Mouse (Mus musculus) urinary bladder, postnatal 25 days (tissue): Measurements from ENCODE around the gene Hspb8.
"Not testable (repeated sequence)": the region's sequence is repeated elsewhere in the genome, so short reads cannot be mapped to it uniquely, and the experiment has no call there.

Experiments used
- DNase-seq: peaks from one replicate; pipeline ENCODE4 v3.0.0; 2022; ENCODE audit warnings: low spot score

Hspb8 gene

DNA sequence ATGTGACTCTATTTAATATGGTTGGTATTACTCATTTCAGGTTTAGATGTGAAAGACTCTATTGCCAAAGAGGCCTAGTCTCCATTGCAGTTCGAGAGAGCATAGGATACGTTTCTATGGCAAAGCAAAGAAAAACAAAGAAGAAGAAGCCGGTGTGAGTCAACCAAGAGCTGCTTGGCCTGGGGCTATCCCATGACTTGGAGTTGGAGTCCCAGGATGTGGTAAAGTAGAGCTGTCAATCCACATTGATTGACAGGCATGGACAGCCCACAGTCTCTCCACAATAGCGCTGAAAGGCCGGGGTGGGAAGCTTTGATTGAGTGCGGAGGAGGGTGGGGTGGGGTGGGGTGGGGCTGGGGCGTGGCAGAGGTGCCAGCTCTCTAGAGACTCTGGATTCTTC, 10.2 kb upstream of the Hspb8 start:
- DNase-seq = no peak

DNA sequence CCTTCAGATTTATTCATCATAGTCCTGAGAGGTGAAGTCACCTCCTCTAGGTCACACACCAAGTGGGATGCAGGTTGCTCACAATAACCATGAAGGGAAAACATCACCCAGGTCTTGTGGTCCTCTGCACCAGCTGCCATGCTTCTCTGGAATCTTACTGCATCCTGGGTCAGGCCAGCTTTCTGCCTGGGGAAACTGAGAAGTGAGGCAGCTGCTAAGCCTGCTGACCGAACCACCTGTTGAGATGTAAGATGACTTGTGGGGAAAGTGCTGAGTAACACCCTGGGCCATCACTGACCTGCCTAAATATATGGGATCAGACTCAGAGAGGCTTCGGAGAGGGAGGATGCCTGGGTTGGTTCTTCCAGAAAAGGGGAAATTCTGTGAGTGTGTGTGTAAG, 4.0 kb upstream of the Hspb8 start:
- no peak for DNase-seq

DNA sequence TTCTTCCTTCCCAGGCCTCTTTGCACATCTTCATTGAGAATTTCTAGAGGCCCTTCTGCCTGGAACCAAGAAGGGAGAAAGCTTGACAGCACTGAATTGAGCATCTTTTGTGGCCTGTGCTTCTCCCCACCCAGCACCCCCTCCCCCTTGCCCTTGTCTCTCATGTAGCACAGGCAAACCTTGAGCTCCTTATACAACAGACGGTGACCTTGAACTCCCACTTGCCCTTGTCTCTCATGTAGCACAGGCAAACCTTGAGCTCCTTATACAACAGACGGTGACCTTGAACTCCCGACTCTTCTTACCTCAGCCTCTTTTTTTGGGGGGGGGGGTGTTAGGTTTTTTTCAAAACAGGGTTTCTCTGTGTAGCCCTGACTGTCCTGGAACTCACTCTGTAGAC, 3.0 kb upstream of the Hspb8 start:
- DNase-seq = not testable (repeated sequence)

DNA sequence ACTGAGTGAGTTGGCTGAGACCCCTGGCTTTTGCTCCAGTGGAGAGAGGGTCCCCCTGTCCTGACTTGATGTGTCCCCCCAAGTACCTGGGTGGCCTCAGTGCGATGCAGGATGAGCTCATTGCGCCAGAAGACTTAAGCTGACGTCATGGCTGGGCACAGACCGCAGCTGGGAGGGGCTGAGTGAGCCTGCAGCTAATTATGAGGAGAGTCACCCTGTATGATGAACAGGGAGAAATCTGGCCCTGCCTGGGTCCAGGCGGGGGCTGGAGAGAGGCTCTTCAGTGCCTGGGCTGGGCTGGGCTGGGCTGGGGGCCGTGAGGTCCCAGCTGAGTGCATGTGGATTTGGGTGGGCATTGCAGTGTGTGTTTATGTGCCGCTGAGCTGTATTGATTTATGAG, 2.6 kb upstream of the Hspb8 start:
- peak; percentile 54 for DNase-seq

DNA sequence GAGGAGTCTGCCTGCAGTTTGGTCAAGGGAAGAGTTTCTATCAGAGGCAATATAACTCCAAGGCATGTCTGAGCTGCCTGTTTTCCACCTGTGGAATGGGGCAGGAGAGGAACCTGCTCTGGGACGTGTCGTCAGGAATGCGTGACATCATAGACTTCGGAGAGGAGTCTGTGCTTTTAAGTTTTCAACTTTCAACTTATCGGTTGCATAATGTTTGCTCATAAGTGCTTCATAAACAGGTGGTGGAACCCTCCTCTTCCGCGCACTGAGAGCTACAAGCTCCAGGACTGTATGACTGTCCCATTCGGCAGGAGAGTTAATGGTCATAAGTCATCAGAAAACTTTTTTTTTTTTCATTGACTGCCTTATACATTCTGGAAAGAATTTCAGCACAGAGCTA, 1.1 kb upstream of the Hspb8 start:
- no peak for DNase-seq

DNA sequence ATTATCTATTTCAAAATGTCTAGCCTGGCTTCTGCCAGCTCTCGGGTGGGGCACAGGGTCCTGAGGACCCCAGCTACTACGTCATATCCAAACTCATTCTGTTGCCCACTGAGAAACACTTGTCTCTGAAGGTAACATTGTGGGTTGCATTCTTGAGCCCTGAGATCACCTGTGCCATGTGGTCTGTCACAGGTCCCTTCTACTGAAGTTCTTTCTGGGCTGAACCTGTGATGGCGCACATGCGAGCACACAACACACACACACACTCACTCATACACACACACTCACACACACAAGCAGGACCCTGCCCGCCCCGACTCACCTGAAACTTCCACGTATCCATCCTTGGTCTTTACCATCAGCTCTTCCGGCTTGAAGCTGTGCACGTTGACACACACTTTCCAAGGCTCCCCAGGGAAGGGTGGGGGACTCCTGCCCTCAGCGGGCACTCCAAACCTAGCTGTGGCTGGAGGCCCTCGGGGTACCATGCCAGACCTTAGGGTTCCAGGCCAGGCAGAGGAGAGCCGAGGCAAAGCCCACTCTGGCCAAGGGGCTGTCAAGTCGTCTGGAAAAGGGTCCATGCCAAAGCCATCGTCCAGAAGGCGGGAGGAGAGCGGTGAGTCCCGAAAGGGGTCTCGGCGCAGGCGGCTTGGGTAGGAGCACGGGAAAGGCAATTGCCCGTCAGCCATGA, 728 bp downstream of the Hspb8 start:
- DNase-seq = no peak

DNA sequence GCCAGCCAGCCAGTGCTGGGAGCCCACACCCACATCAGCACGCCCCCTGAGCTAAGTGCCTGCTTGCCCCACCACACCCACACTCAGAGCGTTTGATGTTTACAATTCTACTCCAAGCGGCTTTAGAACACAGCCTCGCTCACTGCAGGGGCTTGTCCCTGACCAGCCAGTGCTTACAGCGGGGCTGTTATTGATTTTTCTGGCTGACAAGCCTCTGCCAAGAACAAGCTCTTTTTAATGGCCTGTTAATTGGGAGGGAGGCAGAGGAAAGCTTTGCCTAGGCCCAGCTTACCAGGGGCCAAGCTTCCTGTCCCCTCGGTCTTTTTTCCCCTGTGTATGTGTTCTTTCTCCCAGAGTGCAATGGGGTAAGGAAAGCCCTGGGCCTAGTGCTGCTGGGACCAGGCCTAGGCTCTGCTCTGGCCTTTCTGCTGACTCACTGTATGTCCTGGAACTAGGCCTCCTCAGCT, 1.9 kb downstream of the Hspb8 start:
- DNase-seq = no peak

DNA sequence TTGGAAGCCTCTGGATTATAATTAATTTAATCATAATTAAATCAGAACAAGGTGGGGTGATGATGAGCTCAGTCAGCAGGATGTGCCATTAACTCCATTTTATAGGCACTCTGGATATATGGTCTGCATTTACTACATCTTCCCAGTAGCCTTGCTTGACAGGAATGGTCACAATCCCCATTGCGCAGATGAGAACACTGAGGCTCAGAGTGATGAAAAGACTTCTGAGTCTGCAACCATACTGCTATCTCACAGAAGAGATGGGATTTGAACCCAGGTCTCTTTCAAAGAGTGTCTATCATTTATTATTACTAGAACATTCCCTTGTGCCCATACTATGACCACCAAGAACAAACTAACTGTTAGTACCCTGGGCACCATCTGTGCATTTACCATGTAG, 2.5 kb downstream of the Hspb8 start:
- no peak for DNase-seq

DNA sequence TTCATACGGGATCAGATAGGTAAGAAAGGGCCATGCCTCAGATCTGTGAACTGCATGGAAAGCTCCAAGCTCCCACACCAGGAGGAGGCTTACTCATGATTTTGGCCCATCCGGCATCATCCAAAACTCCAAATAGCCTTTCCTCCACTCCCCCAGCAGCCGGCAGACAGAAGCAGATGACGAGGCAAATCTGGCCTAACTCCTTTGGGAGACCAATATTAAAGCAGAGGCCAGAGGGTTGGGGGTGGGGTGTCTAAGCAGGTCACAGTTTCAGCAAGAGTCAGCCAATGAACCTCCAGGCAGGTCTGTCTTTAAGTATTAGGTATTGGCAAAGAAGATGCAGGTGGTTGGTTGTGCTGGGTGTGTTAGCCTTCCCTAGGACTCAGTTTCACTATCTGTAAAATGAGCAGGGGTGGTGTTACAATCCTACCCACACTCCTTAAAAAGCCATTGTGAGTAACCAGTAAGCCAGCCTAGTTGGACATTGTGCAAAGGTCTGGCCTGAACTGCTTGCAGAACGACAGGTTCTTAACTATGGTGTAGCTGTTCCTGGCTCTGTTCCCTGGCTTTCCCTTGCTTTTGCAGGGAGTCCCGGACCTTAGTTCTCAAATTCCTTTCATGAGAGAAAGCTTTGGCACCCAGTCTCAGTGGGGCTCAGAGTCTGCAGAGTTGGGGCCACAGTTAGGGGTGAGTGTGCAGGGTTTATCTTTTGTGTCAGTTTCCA, 3.2 kb downstream of the Hspb8 start:
- no peak for DNase-seq

DNA sequence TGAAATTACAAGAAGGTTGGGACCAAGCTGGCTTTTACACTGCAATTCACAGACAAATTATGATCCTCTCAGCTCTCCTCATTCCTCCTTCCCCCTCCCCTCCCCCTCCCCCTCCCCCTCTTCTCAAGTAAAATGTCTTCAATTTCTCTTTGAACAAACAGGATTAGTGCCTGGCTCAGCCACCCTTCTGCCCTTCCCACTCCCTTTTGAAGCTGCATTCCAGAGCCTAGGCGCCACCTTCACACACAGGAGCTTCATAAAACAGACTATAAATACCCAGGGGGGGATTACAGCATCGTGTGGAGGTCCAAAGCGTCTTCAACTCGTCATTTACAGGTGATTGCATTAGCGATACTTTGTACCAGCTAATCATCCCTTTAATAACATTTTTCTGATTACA, 6.5 kb downstream of the Hspb8 start:
- no peak for DNase-seq

DNA sequence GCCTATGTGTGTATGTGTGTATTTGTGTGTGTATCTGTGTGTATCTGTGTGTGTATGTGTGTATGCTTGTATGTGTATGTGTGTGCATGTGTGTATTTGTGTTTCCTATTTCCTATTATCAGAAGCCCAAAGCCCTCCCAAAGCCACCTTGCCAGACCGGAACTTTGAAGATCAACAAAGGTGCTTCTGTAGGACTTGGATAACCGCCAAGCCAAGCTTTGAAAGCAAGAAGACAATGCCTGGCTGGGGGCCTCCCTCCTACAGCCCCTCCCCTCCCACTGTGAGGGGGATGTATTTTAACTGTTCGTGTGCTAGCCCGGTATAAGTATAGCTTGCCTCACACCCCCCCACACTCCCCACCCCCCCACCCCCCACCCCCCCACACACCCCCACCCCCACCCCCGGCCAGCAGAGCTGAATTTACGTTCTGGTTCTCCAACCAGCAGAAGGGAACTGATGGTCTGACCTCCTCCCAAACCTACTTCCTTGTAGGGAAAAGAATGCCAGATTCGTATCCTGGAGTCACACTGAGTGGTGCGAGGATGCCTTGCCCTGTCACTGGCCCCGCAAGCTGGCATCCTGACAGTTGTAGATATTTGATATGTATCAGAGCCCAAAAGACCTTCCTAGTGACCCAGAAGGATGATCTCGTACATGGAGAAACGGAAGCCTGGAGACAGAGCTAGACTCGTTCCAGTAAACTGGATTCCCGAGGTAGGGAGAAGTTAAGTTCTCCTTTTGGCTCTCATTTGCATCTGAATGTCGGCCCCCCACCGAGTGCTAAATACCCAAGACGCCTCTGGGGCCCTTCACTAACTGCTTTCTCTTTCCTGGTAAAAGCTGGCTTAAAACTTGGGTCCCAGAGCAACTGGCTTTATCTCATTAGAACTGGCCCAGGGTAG, 12.7 kb downstream of the Hspb8 start:
- no peak for DNase-seq

DNA sequence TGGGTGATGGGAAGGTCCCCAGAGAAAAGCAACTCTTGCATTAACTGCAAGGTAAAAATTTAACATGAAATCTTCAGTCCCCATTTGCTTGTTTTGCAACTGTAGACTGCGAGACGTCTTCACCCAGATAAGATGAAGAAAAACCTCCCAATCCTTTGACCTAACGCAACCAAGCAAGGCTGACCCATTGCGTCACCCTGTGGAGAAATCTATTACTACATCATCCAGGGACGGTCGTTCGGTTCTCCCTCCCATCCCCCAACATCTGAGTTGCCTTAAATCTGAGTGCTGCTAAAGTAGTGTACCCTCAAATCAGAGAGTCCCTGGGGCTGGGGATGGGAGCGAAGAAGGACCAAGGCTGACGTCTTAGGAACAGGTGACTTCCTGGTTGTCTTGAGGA, 13.7 kb downstream of the Hspb8 start:
- DNase-seq = no peak

DNA sequence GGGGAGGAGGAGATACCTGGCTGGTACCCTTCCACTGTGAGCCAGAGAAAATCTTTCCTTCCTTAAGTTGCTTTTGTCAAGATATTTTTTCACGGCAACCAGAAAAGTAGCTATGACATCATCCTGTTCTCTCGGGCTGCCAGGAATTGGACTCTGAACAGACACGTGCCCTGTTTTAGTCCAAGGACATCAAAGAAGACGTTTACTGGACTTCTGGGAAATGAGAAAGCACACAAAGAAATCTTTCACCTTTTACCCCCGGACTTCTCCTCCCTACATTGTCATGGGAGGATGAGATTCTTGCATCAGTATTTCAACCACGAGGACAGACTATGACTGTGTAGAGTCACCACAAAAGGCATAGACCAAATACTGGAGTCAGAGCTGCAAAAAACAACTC, 14.7 kb downstream of the Hspb8 start:
- DNase-seq = no peak

DNA sequence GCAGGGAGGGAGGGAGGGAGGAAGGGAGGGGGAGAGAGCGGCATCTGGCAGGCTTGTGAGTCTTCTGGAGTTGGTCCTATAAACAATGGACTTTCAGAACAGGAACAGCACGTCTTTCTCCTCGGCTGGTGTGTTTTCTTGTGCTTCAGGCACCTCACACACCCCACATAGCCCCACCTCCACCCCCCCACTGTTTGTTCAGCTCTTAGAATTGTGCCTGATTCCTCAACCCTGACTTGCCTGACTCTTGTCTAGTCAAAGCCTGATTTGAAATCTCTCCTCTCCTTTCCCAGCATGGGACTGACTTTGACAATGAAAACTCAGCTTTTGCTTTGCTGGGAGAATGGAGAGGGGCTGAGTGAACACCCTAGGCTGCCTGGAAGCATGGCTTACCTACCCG, 15.3 kb downstream of the Hspb8 start:
- no peak for DNase-seq

DNA sequence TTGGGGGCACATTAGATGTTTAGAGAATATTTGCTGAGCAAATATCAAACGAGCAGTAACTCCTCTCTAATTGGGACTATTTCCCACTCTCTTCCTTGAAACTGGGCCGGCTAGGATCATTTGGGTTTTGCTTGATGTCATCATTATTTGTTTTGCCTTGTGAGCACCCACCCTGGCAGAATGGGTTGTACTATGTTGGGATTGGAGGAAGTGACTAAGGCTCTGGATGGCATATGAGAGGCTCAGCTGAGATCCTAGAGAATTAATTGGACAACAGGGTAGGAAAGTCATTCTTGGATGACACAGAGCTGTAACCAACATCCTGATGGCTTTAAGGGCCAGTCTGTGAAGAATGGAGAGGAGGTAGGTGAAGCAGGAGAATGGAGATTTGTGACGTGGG, 16.2 kb downstream of the Hspb8 start:
- no peak for DNase-seq

DNA sequence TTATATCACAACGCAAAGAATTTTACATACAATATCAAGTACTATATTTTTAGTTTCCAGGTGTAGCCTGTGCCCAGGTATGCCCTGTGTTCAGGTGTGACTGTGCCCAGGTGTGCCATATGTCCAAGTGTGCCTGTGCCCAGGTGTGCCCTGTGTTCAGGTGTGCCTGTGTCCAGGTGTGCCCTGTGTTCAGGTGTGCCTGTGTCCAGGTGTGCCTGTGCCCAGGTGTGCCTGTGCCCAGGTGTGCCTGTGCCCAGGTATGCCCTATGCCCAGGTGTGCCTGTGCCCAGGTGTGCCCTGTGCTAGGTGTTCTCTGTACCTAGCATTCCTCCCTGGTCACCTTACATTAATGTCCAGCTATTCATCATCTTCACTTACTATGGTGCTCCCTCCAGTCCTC, 16.7 kb downstream of the Hspb8 start:
- no peak for DNase-seq

DNA sequence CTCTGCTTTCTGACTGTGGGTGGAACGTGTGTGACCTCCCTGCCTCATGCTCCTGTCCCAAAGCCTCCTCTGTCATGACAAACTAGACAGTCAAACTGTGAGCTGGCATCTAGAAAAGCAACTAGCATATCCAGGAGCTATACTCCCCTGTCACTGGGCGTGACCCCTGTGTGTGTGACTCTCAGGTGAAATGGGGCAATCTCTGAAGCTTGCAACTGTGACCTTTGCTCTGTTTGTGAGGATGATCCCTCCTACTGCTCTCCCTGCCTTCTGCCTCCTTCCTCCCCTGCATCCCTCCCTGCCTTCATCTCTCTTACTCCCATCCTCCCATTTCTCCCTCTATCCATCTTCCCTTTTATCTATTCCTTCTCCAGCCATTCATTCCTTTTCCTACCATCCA, 18.6 kb downstream of the Hspb8 start:
- no peak for DNase-seq

DNA sequence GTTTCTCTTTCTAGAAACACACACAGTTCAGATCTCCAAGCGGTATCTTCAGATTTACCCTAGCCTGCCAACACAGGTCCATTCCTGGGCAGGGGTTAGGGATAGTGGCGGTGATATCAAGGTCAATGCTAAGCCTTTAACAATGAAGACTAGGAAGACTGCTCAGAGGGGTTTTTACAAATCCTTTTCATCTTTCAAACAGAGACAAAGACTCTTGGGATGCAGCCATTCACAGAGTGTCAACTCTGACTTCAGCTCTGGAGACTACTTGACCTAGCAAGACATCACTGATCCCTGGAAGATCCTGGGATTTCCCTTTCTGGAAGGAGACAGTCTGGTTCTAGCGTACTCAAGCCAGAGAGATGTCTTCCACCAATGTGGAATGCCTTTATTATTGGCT, 21.9 kb downstream of the Hspb8 start:
- no peak for DNase-seq

DNA sequence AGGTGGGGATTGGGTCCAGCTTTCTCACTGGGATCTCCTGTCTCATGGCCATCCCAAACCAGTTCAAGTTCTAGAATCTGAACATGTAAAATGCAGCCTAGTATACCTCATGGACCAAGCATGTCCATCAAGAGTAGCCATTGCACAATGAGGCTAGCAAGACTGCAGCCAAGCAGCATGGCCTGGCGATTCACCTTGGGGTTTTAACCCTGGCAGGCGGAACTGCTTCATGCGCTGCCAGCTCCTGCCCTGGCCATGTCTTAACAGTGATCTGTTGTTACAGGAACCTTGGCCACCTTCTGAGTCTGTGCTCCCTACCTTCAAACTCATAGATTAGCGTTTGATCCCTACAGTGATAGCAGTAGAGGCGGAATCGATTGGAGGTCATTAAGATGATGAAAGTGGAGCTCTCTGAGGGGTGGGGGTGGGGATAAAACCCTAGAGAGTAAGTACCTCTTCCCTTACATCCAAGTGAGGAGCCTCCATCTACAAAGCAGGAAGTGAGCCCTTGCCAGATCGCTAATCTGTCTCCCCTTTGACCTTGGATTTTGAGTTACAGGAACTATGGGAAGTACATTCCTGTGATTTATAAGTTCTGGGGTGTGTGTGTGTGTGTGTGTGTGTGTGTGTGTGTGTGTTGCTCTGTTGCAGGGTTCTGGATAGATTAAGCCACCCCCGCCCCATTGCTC, 22.5 kb downstream of the Hspb8 start:
- DNase-seq = no peak

DNA sequence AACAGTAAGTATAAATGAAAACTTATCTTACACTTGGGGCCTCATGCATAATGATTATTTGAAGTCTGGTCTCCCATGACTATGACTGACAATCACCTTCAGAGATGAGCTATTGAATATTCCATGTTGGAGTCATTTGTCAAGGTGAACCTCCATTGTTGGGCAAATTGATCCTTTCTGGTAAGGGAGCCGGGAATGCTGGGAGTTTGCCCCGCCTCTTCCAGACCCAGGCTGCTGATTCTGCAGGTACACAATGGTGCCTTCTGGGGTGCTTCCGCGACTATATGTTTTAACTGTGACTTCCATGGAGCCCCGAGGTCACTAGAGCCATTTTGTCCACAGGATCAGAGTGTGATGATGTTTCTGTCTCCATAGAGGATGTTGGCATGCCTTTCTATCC, 26.6 kb downstream of the Hspb8 start:
- DNase-seq = no peak

DNA sequence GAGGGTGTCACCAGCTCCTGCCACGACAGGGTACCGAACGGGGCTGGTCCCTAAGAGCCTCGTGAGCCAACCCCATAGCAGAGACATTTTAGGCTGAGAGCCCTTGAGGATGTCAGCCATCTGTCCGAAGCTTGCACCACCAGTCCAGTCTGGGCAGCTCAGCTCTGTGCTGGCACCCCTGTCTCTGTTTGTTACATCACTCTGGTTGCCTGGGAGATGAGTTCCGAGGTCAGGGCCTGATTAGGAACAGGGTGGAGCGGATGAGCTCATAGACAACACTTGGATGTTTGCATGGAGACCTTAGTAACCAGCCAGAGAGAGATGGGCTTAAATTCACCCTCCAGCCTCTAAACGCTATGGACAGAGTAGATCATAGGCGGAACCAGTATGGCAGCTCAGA, 30.1 kb downstream of the Hspb8 start:
- DNase-seq = no peak

DNA sequence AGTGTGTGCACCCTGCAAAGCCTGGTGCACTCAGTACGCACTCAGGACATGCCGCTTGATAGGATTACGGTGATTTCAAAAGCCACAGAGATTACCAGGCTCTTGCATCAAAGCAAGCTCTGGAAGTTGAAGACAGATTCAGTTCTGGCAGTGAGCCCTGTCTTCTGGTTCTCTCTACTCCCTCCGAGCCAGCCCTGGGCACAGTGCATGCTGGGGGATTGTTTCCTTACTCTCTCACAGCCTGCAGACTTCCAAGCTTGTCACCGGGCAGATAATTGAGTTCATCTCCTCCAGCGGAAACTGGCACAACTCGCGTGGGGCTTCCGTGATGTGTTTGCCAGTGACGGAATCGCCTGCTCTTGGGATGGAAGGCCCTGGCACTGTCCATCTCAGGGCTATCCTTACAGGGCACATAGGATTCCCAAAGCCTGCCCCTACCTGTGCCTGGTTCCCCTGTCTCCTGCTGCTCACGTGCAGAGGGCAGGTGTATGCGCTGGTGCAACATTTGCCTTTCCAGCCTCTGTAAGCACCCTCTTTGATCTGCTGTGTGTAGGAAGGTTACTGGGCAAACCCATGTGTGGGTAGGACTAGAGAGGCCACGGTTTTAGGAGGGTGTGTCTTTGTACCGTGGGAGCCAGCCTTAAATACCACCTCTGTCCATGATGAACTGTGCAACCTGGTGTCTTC, 32.7 kb downstream of the Hspb8 start:
- DNase-seq = no peak
